Mouse (Mus musculus): ENCODE measurements around the gene Suox.

DNA sequence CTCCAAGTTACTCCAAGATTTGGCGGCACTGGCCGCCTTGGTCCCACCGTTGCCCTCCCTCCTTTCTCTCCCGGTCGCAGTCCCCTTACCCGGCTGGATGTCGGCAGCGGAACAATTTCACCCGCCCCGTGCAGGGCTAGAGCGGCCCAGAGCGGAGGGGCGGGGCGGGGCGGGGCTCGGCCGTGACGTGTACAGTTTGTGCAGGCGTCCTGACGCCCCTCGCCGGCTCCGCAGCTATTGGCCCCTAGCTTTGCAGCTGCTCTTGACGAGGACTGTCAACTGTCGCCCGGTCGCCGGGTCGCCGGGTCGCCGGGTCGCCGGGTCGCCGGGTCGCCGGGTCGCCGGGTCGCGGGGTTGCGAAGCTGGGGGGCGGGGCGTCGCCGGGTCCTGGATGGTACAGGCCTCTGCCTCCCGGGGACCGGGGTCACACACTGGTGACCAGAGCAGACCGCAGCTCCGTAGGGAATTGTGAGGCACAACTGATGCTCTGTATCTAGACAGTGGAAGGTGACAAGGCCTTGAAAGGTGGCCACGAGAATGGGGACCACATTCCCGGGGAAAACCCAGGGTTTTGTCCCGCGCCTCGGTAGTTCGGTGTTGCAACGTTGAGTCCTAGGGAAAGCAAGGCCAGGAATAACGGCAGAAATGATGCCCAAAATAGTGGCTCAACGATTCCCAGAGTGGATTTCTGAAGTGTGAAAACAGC is at the start of gene Suox:
- TF ChIP-seq POLR2A (IDR thresholded peaks at IDR 0.05; ENCODE audit: insufficient read depth, low read depth, low read length) (peak; percentile 62), EP300 (IDR thresholded peaks at IDR 0.05; ENCODE audit: insufficient read depth, low read depth, low read length) (peak; percentile 28; the same call in 1 of the 2 replicates), CTCF (IDR thresholded peaks at IDR 0.05) (no peak)
